Comparison of ENCODE assay signal across 17 mouse cellular contexts in genomic region chr16:56359101-56359500, GRCm38 (mm10).
DNase-seq lines count a peak whose midpoint lies in the region; TF ChIP-seq lines count a peak whose summit lies in the region.
"Had no signal": no experiment of that assay in that cellular context is flagged by ENCODE, and none has a peak within 500 bp of the region (broad histone marks: within the 10 kb centered on the region; RNA-seq: fewer than 3 reads in every experiment).

No protein-coding gene starts in this region.

- DNase-seq in cerebellum, postnatal 14 days, result peak; percentile 23 to 70
- DNase-seq in cerebellum, adult 8-10 months, result no peak
- peak; percentile 21 for DNase-seq in heart, adult 8-10 months (ENCODE audit: low spot score)
- DNase-seq in heart, adult 2 months, result no peak
- peak; percentile 83 for DNase-seq in Muller cell, postnatal 12 days (ENCODE audit: inconsistent ontology term)
- DNase-seq in skeletal muscle tissue, adult 2 months (ENCODE audit: low read depth, low spot score), result peak; percentile 36
- no peak for DNase-seq in layer of hippocampus, adult 8-10 months (ENCODE audit: low spot score in 2 of 2)
- DNase-seq: adrenal gland, postnatal 14 days; cerebellum, adult 11-12 months; cerebellum, postnatal 25 days; gastrocnemius, postnatal 14 days had no signal

- H3K4me3 ChIP-seq in heart, adult 2 months, result no peak overlapping the region
- H3K4me3 ChIP-seq: embryonic facial prominence, embryonic 15.5 days; erythroblast, embryonic 14.5 days; forebrain, embryonic 12.5 days; hindbrain, embryonic 10.5 days had no signal

- no peak for TF ChIP-seq POLR2A in heart, adult 2 months (IDR thresholded peaks at IDR 0.05; ENCODE audit: insufficient read depth, low read depth, low read length)

- 47% methylated on average over 2 of the region's 2 CpGs for WGBS in heart, adult 2 months

- H3K4me1 ChIP-seq in heart, adult 2 months (ENCODE audit: control insufficient read depth, insufficient read depth, low read length), result no peaks in the 10 kb centered on the region
- H3K4me1 ChIP-seq: embryonic facial prominence, embryonic 15.5 days; forebrain, embryonic 12.5 days; hindbrain, embryonic 10.5 days had no signal

- H3K27me3 ChIP-seq in heart, adult 2 months (ENCODE audit: control insufficient read depth, insufficient read depth, low read length), result no peaks in the 10 kb centered on the region
- H3K27me3 ChIP-seq: embryonic facial prominence, embryonic 15.5 days; forebrain, embryonic 12.5 days; Patski had no signal

- no peak for TF ChIP-seq CTCF in heart, adult 2 months (IDR thresholded peaks at IDR 0.05)

- intact Hi-C loops in heart, adult 2 months (cut with DNase I), result no loop called here

- no peak overlapping the region for H3K9ac ChIP-seq in heart, adult 2 months (ENCODE audit: low read depth, low read length)
- H3K9ac ChIP-seq: embryonic facial prominence, embryonic 15.5 days; forebrain, embryonic 12.5 days; hindbrain, embryonic 14.5 days had no signal

- H3K36me3 ChIP-seq in heart, adult 2 months (ENCODE audit: control insufficient read depth, insufficient read depth, low read length), result no peaks in the 10 kb centered on the region
- H3K36me3 ChIP-seq: embryonic facial prominence, embryonic 15.5 days; forebrain, embryonic 12.5 days; hindbrain, embryonic 10.5 days had no signal

- no peaks in the 10 kb centered on the region for H3K79me2 ChIP-seq in heart, adult 2 months (replicated peaks; ENCODE audit: control insufficient read depth, insufficient read depth, low read length)

- no peak overlapping the region for H3K27ac ChIP-seq in heart, adult 2 months
- H3K27ac ChIP-seq: embryonic facial prominence, embryonic 15.5 days; forebrain, embryonic 12.5 days; hindbrain, embryonic 10.5 days; hindbrain, embryonic 14.5 days had no signal

- no peak for TF ChIP-seq EP300 in heart, adult 2 months (IDR thresholded peaks at IDR 0.05; ENCODE audit: insufficient read depth, low read depth, low read length)

Comparison
In these comparisons a context has a peak if more than half of its experiments do, and no peak if none do; other contexts are left out.
1. DNase-seq: peak in cerebellum, postnatal 14 days (2 of 2), heart, adult 8-10 months (single experiment), Muller cell, postnatal 12 days (single experiment) and skeletal muscle tissue, adult 2 months (single experiment); none in cerebellum, adult 8-10 months (single experiment), heart, adult 2 months (0 of 2) and layer of hippocampus, adult 8-10 months (0 of 2).